Mouse (Mus musculus): ENCODE data around the gene Nav2. TPM values are rescaled to one million over a fixed set of nuclear protein-coding genes. Genes with fewer than 3 reads are reported as not detected.

Nav2 gene
- polyA plus RNA-seq, 1 experiment from 2014 or later: 18.2 TPM

DNA sequence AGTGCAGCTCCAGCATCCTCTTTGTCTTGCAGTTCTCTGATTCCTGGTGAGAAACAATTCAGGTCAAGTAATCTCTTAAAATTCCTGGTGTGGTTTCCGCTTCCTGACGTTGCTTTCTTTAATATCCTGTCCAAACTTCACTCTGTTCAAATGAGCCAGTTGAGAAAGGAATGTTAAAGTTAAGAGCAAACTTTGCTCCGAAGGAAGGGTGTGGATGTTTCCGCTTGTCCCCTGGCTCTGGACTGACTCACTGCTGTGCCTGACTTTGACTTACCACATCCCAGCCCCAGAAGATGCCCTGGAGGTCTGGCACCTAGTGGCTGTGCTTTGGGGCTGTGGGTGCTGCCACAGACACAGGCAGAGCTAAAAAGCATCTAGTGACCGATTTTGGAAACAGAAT, 8.9 kb downstream of the Nav2 start:
- WGBS: 24% methylated on average over 5 of the region's 5 CpGs
- Histone ChIP-seq H3K9me3 (replicated peaks; ENCODE audit: control insufficient read depth, low read length) (no peaks in the 10 kb centered on the region), H3K4me2 (ENCODE audit: low read depth, low read length) (no peak overlapping the region), H3K4me1 (ENCODE audit: control insufficient read depth, insufficient read depth, low read length) (no peaks in the 10 kb centered on the region), H3K27ac (ENCODE audit: low read length) (no peak overlapping the region), H3K27me3 (ENCODE audit: control insufficient read depth, insufficient read depth, low read length) (no peaks in the 10 kb centered on the region), H3K9ac (ENCODE audit: low read length) (no peak overlapping the region), H3K4me3 (replicated peaks; ENCODE audit: low read length) (no peak overlapping the region), H3K36me3 (ENCODE audit: control insufficient read depth, insufficient read depth, low read length) (no peaks in the 10 kb centered on the region)
- ATAC-seq (ENCODE audit: insufficient read depth, low FRiP score): no peak

DNA sequence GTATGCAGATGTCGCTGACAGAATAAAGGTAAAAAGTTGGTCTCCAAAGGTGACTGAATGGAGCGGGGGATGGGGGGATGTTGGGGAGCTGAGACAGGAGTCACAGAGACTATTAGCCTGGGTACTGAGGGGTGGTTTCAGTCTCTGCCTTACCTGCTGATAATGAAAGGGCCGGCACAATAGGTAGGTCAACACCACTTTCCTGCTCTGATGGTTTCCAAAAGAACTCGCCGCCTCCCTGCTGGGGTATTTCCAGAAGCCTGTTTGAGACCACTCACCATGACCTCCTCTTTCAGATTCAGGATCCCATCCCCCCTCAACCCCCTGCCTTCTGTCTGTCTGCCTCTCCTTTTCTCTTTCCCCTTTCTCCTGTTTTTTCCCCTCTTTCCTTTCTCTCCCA, 9.5 kb downstream of the Nav2 start:
- WGBS: 42% methylated on average over 5 of the region's 5 CpGs
- Histone ChIP-seq H3K4me3 (replicated peaks; ENCODE audit: low read length) (no peak overlapping the region), H3K9ac (ENCODE audit: low read length) (no peak overlapping the region), H3K27ac (ENCODE audit: low read length) (no peak overlapping the region), H3K4me2 (ENCODE audit: low read depth, low read length) (no peak overlapping the region), H3K27me3 (ENCODE audit: control insufficient read depth, insufficient read depth, low read length) (no peaks in the 10 kb centered on the region), H3K4me1 (ENCODE audit: control insufficient read depth, insufficient read depth, low read length) (no peaks in the 10 kb centered on the region), H3K36me3 (ENCODE audit: control insufficient read depth, insufficient read depth, low read length) (no peaks in the 10 kb centered on the region), H3K9me3 (replicated peaks; ENCODE audit: control insufficient read depth, low read length) (no peaks in the 10 kb centered on the region)
- no peak for ATAC-seq (ENCODE audit: insufficient read depth, low FRiP score)

DNA sequence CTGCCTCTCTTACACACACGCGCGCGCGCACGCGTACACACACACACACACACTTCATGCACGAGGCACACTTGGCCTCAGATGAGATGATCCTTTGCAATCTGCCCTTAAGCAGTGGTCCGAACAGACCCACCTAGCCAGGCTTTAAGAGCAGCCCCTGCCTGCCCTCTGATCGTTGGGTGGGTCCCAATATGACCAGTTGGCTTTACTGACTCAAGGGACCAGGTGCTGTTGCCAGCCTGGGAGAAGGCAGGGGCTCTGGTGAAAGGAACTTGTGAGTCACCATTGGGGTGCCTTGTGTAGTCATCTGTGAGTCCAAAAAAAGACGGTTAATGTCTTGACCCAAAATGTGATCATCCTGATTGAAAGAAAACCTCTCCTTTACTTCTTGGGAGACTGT, 9.9 kb downstream of the Nav2 start:
- Histone ChIP-seq H3K4me2 (ENCODE audit: low read depth, low read length) (no peak overlapping the region), H3K27me3 (ENCODE audit: control insufficient read depth, insufficient read depth, low read length) (no peaks in the 10 kb centered on the region), H3K4me3 (replicated peaks; ENCODE audit: low read length) (no peak overlapping the region), H3K36me3 (ENCODE audit: control insufficient read depth, insufficient read depth, low read length) (no peaks in the 10 kb centered on the region), H3K4me1 (ENCODE audit: control insufficient read depth, insufficient read depth, low read length) (no peaks in the 10 kb centered on the region), H3K27ac (ENCODE audit: low read length) (no peak overlapping the region), H3K9ac (ENCODE audit: low read length) (no peak overlapping the region), H3K9me3 (replicated peaks; ENCODE audit: control insufficient read depth, low read length) (no peaks in the 10 kb centered on the region)
- WGBS: 45% methylated on average over 11 of the region's 11 CpGs
- ATAC-seq (ENCODE audit: insufficient read depth, low FRiP score): no peak

DNA sequence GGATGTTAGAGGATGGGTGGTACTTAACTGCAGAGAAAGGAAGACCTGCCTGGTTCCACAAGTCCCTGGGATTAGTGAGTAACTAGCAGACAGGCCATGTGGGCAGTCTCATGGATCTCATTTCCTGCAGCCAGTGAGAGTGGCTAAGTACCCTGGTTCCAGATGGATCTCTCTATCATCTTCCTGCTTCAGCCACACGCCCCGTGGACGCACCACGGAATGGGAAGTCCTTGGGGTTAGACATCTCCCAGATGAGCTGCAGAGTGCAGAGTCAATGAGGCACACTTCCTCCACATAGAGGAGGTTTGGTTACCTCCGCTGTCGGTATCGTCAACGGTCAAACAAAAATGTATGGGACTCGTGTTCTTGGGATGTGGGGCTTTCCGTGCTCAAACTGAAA, 15.1 kb downstream of the Nav2 start:
- Histone ChIP-seq H3K36me3 (ENCODE audit: control insufficient read depth, insufficient read depth, low read length) (no peaks in the 10 kb centered on the region), H3K9me3 (replicated peaks; ENCODE audit: control insufficient read depth, low read length) (no peaks in the 10 kb centered on the region), H3K4me2 (ENCODE audit: low read depth, low read length) (no peak overlapping the region), H3K4me1 (ENCODE audit: control insufficient read depth, insufficient read depth, low read length) (no peaks in the 10 kb centered on the region), H3K9ac (ENCODE audit: low read length) (no peak overlapping the region), H3K4me3 (replicated peaks; ENCODE audit: low read length) (no peak overlapping the region), H3K27me3 (ENCODE audit: control insufficient read depth, insufficient read depth, low read length) (no peaks in the 10 kb centered on the region), H3K27ac (ENCODE audit: low read length) (no peak overlapping the region)
- ATAC-seq (ENCODE audit: insufficient read depth, low FRiP score): no peak
- 58% methylated on average over 10 of the region's 10 CpGs for WGBS

DNA sequence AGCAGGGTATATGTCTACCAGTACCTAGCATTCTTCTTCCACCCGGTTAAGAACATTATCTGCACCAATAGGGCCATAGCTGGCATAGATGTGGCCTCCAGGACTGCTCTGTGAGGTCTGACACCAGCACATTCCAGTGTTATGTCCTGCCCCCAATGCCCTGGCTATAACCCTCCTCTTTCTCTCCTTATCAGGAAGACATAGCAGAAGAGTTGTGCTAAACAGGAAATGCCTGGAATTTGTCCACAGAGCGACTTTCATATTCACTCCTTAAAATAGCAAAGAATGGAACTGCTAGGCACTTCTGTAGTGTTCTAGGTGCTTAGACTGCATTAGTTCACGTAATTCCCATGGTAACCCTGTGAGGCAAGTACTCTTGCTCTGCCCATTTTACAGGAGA, 16.7 kb downstream of the Nav2 start:
- H3K4me1 ChIP-seq (ENCODE audit: control insufficient read depth, insufficient read depth, low read length): no peaks in the 10 kb centered on the region
- H3K4me2 ChIP-seq (ENCODE audit: low read depth, low read length): no peak overlapping the region
- no peaks in the 10 kb centered on the region for H3K36me3 ChIP-seq (ENCODE audit: control insufficient read depth, insufficient read depth, low read length)
- no peak for ATAC-seq (ENCODE audit: insufficient read depth, low FRiP score)
- H3K4me3 ChIP-seq (replicated peaks; ENCODE audit: low read length): no peak overlapping the region
- no peak overlapping the region for H3K9ac ChIP-seq (ENCODE audit: low read length)
- H3K27me3 ChIP-seq (ENCODE audit: control insufficient read depth, insufficient read depth, low read length): no peaks in the 10 kb centered on the region
- WGBS: 60% methylated on average over 3 of the region's 3 CpGs
- H3K27ac ChIP-seq (ENCODE audit: low read length): no peak overlapping the region
- no peaks in the 10 kb centered on the region for H3K9me3 ChIP-seq (replicated peaks; ENCODE audit: control insufficient read depth, low read length)

DNA sequence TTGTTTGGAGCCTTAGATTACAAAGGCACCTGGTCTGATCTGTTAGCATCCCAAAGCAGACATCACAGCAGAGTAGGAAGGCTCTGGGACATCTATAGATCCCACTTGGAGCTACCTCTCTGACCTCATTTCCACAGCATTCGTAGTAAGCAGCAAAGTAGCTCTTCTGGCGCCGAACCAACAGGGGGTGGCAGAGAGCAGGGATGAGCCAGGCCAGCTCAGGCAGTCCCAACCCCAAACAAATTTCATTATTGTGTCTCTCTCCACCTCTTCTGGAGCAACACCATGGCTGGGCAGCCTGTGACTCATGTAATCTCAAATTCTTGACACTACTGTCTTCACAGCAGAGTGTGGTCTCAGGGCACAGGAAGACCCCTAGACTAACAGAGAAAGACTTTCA, 19.8 kb downstream of the Nav2 start:
- H3K4me3 ChIP-seq (replicated peaks; ENCODE audit: low read length): no peak overlapping the region
- H3K27ac ChIP-seq (ENCODE audit: low read length): no peak overlapping the region
- H3K4me1 ChIP-seq (ENCODE audit: control insufficient read depth, insufficient read depth, low read length): no peaks in the 10 kb centered on the region
- H3K9me3 ChIP-seq (replicated peaks; ENCODE audit: control insufficient read depth, low read length): no peaks in the 10 kb centered on the region
- no peaks in the 10 kb centered on the region for H3K36me3 ChIP-seq (ENCODE audit: control insufficient read depth, insufficient read depth, low read length)
- H3K27me3 ChIP-seq (ENCODE audit: control insufficient read depth, insufficient read depth, low read length): no peaks in the 10 kb centered on the region
- H3K9ac ChIP-seq (ENCODE audit: low read length): no peak overlapping the region
- no peak for ATAC-seq (ENCODE audit: insufficient read depth, low FRiP score)
- 18% methylated on average over 3 of the region's 3 CpGs for WGBS
- H3K4me2 ChIP-seq (ENCODE audit: low read depth, low read length): no peak overlapping the region

DNA sequence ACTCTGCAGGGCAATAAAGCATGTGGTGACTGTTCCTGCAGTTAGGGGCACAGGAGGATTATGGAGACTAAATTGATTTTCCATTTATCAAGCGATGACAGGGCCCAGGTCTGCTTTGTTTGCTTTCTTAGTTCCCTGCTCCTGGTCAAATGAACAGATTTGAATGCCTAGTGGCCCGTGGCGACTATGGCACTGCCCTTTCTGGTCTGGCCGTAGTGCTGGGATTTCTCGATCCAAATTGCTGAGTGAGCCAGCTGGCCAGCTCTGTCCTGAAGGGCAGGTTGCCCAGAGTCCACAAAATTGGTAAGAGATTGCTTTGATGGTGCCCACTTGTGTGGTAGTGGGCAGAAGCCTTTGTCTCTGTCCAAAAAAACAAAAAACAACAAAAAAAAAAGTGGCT, 21.9 kb downstream of the Nav2 start:
- no peaks in the 10 kb centered on the region for H3K27me3 ChIP-seq (ENCODE audit: control insufficient read depth, insufficient read depth, low read length)
- no peak overlapping the region for H3K27ac ChIP-seq (ENCODE audit: low read length)
- H3K9me3 ChIP-seq (replicated peaks; ENCODE audit: control insufficient read depth, low read length): no peaks in the 10 kb centered on the region
- ATAC-seq (ENCODE audit: insufficient read depth, low FRiP score): no peak; the same call in 1 of the 2 replicates
- no peak overlapping the region for H3K9ac ChIP-seq (ENCODE audit: low read length)
- H3K4me2 ChIP-seq (ENCODE audit: low read depth, low read length): no peak overlapping the region
- no peaks in the 10 kb centered on the region for H3K36me3 ChIP-seq (ENCODE audit: control insufficient read depth, insufficient read depth, low read length)
- no peak overlapping the region for H3K4me3 ChIP-seq (replicated peaks; ENCODE audit: low read length)
- H3K4me1 ChIP-seq (ENCODE audit: control insufficient read depth, insufficient read depth, low read length): no peaks in the 10 kb centered on the region
- 65% methylated on average over 5 of the region's 5 CpGs for WGBS

DNA sequence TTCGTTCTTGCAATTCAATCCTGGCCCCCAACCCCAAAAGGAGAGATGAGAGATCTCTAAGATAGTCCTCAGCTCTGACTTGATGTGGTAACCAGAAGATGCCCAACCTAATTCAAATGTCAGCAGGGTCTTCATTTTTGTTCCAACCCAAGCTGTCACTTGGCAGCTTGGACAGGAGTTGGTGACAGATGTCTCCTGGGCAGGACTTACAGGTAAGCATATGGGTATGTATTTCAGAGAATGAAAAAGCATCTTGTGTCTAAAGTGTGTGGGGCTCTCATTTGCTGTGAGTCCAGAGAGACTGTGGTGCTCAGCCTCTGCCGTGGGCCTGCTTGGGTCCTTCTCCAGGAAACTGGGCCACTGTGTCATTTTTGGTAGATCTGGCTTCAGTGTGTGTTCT, 23.6 kb downstream of the Nav2 start:
- Histone ChIP-seq H3K4me2 (ENCODE audit: low read depth, low read length) (no peak overlapping the region), H3K27ac (ENCODE audit: low read length) (no peak overlapping the region), H3K27me3 (ENCODE audit: control insufficient read depth, insufficient read depth, low read length) (no peaks in the 10 kb centered on the region), H3K4me3 (replicated peaks; ENCODE audit: low read length) (no peak overlapping the region), H3K9me3 (replicated peaks; ENCODE audit: control insufficient read depth, low read length) (no peaks in the 10 kb centered on the region), H3K4me1 (ENCODE audit: control insufficient read depth, insufficient read depth, low read length) (no peaks in the 10 kb centered on the region), H3K36me3 (ENCODE audit: control insufficient read depth, insufficient read depth, low read length) (no peaks in the 10 kb centered on the region), H3K9ac (ENCODE audit: low read length) (no peak overlapping the region)
- 88% methylated on average over 2 of the region's 2 CpGs for WGBS
- no peak for ATAC-seq (ENCODE audit: insufficient read depth, low FRiP score)

DNA sequence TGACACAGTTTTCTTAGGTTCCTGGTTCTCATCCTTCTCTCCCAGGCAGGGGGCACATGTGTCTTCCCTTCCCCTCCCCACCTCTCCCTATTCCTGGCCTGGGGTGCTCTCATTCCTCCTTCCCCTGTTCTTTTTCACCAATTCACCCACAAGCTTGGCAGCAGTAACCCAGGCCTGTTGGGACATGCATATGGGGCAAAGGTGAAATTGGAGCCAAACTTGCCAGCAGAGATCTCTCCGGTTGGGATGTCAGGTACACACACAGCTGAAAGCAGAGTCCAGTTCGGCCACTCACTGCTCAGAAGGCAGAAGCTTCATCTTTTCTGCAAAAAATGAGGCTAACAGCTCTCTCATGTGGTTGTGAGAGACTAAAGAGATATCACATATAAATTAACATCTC, 26.3 kb downstream of the Nav2 start:
- ATAC-seq (ENCODE audit: insufficient read depth, low FRiP score): no peak
- Histone ChIP-seq H3K36me3 (ENCODE audit: control insufficient read depth, insufficient read depth, low read length) (no peaks in the 10 kb centered on the region), H3K9ac (ENCODE audit: low read length) (no peak overlapping the region), H3K4me2 (ENCODE audit: low read depth, low read length) (no peak overlapping the region), H3K4me1 (ENCODE audit: control insufficient read depth, insufficient read depth, low read length) (no peaks in the 10 kb centered on the region), H3K27me3 (ENCODE audit: control insufficient read depth, insufficient read depth, low read length) (no peaks in the 10 kb centered on the region), H3K4me3 (replicated peaks; ENCODE audit: low read length) (no peak overlapping the region), H3K27ac (ENCODE audit: low read length) (no peak overlapping the region), H3K9me3 (replicated peaks; ENCODE audit: control insufficient read depth, low read length) (no peaks in the 10 kb centered on the region)
- WGBS: 65% methylated on average over 2 of the region's 2 CpGs

DNA sequence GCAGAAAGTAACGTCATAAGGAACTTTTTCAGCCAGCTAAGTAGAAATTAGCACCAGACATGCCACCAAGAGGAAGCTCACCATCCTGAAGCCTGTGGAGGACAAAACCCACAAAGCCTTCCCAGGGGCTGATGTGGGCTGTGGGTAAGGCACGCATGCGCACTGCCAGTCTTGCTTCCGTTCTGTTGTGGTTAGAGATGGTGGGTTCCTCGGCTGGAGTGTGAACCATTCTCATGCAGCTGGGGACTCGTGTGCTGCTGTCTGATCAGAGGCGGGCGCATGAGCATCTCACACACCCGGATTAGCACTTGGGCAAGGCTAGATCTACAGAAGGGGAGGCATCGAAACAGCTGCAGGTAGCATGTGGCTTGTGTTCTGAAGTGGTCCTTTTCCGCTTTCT, 29.0 kb downstream of the Nav2 start:
- Histone ChIP-seq H3K9ac (ENCODE audit: low read length) (no peak overlapping the region), H3K36me3 (ENCODE audit: control insufficient read depth, insufficient read depth, low read length) (no peaks in the 10 kb centered on the region), H3K9me3 (replicated peaks; ENCODE audit: control insufficient read depth, low read length) (no peaks in the 10 kb centered on the region), H3K4me2 (ENCODE audit: low read depth, low read length) (no peak overlapping the region), H3K27me3 (ENCODE audit: control insufficient read depth, insufficient read depth, low read length) (no peaks in the 10 kb centered on the region), H3K4me1 (ENCODE audit: control insufficient read depth, insufficient read depth, low read length) (no peaks in the 10 kb centered on the region), H3K27ac (ENCODE audit: low read length) (no peak overlapping the region), H3K4me3 (replicated peaks; ENCODE audit: low read length) (no peak overlapping the region)
- ATAC-seq (ENCODE audit: insufficient read depth, low FRiP score): no peak
- 79% methylated on average over 11 of the region's 11 CpGs for WGBS
